Mouse (Mus musculus): ENCODE data around the gene Ppp4r2.
A peak's percentile ranks its signal among the peaks of the same experiment; 100 is the strongest.

- no peak for TF ChIP-seq USF1 (IDR thresholded peaks at IDR 0.05; ENCODE audit: low read depth)
- no peak for TF ChIP-seq POLR2AphosphoS2 (IDR thresholded peaks at IDR 0.05; ENCODE audit: insufficient read length, low read depth)
- TF ChIP-seq POLR2A (IDR thresholded peaks at IDR 0.05; ENCODE audit: insufficient read length, low read depth), result peak; percentile 46
- no peak for TF ChIP-seq TCF12 (IDR thresholded peaks at IDR 0.05; ENCODE audit: insufficient read depth, poor library complexity, severe bottlenecking)
- no peak for TF ChIP-seq E2F4 (IDR thresholded peaks at IDR 0.05; ENCODE audit: insufficient read depth)
Measured at GRCm38 (mm10) chr6:100833355-100833754, at the start of gene Ppp4r2.
